Mouse (Mus musculus) E14TG2a.4 (cell line): ENCODE measurements around the gene Cox4i1.

Source experiments
- CTCF ChIP-seq: conservative IDR thresholded peaks from 2 replicates; pipeline ENCODE4 v1.5.1; 2014; ENCODE audit warnings: low read length
- NANOG ChIP-seq: IDR thresholded peaks from 2 replicates; pipeline ENCODE4 v1.6.1; 2014; ENCODE audit warnings: borderline replicate concordance, low read length, mixed read lengths
- POU5F1 ChIP-seq: IDR thresholded peaks from 2 replicates; pipeline ENCODE4 v1.6.1; 2014; ENCODE audit warnings: low read length, borderline replicate concordance

GRCm38 (mm10) chr8:120667561-120668373 lies at the start of gene Cox4i1, which contains the start of gene Gm27021:
- no peak for TF ChIP-seq CTCF
- TF ChIP-seq POU5F1 = no peak
- no peak for TF ChIP-seq NANOG
